Mouse (Mus musculus) liver, postnatal 0 days (tissue): ENCODE data around the gene Scg5.

Experiments
- CTCF ChIP-seq: sonication (generic); IDR thresholded peaks from 2 replicates; pipeline ENCODE4 v1.5.1; 2016; ENCODE audit warnings: antibody characterized with exemption, low read depth
- EP300 ChIP-seq: IDR thresholded peaks from 2 replicates; pipeline ENCODE4 v1.6.1; 2016; ENCODE audit warnings: antibody characterized with exemption, low read depth, mild to moderate bottlenecking

DNA sequence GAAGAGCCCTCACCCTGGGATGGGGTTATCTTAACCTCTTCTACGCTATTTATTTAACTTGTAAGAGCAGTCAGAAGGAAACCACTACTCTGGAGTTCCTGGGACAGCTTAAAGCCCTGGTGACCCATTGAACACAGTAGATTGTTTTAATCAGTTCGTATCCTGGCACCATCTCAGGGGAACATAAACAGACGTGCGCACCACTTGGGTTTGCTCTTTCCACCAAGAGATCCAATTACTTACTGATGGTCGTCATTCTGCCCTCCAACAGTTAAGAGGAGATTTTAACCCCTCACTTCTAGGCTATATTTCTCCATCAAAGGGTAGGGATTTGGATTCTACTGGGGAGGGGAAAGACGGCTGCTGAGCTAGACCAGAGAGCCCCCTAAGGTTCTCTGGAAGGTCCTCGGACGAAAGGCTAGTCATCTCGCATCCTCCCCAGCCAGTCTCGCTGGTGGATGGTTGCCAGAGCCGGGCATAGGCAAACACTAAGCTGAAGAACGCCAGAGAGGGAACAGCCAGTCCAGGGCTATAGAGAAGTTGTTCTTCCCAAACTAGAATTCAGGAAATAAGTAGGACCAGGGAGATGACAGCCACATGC lies 71.9 kb downstream of the Scg5 start:
- no peak for TF ChIP-seq EP300
- no peak for TF ChIP-seq CTCF
